Mouse (Mus musculus): ENCODE results near the gene Arhgef28.

Arhgef28 gene

DNA sequence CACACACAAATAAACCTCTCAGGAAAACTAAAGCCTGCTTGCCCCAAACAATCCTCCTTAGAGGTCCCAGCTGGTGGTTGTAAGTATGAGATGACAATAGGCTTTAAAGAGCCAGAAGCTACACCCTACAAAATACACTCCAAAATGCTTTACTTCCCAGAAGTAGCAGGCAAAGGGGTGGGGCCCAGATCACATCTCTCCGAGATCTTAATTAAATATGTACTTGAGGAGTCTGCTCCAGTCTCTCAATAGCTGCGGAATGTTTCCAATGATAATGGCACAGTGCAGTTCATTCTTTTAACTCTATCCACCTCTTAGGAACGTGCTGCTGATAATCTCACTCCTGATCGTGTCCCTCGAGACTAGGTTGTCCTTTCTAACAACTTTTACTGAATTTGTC is 240.2 kb downstream of the Arhgef28 start:
- DNase-seq (ENCODE audit: low spot score in 2 of 2), result no peak

- no peak for DNase-seq (ENCODE audit: low spot score in 2 of 2)
Measured at GRCm38 (mm10) chr13:97964892-97965424, 241.3 kb downstream of the Arhgef28 start.

- no peak for DNase-seq (ENCODE audit: low spot score in 2 of 2)
Measured at GRCm38 (mm10) chr13:97960142-97960541, 246.1 kb downstream of the Arhgef28 start.

- DNase-seq (ENCODE audit: low spot score in 2 of 2), result no peak
Measured at GRCm38 (mm10) chr13:97959394-97959888, 246.8 kb downstream of the Arhgef28 start.

- no peak for DNase-seq (ENCODE audit: low spot score in 2 of 2)
Measured at GRCm38 (mm10) chr13:97955759-97956158, 250.5 kb downstream of the Arhgef28 start.

- no peak for DNase-seq (ENCODE audit: low spot score in 2 of 2)
Measured at GRCm38 (mm10) chr13:97954956-97955496, 251.2 kb downstream of the Arhgef28 start.

- no peak for DNase-seq (ENCODE audit: low spot score in 2 of 2)
Measured at GRCm38 (mm10) chr13:97954051-97954450, 252.2 kb downstream of the Arhgef28 start.

GRCm38 (mm10) chr13:97953526-97953925 is 252.7 kb downstream of the Arhgef28 start:
- no peak for DNase-seq (ENCODE audit: low spot score in 2 of 2)

GRCm38 (mm10) chr13:97948856-97949255 is 257.4 kb downstream of the Arhgef28 start:
- no peak for DNase-seq (ENCODE audit: low spot score in 2 of 2)

- DNase-seq (ENCODE audit: low spot score in 2 of 2), result no peak
Measured at GRCm38 (mm10) chr13:97947598-97947997, 258.6 kb downstream of the Arhgef28 start.

DNA sequence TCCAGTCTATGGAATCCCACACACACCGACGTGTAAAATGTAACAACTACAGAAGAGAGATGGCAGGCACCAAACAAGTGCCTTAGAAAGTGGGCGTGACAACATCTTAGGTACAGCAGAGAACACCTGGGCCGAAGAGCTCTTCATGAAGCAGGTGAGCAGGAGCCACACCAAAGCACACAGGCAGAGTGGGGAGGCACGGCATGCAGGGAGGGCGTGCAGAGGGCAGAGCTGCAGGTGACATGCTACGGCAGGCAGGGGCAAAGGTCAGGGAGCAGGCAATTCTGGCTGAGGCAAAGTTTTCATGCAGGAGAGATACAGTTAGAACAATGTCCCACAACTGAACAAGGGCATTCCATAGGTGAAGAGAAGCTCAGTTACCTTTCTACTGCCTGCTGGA is 259.8 kb downstream of the Arhgef28 start:
- no peak for DNase-seq (ENCODE audit: low spot score in 2 of 2)

DNA sequence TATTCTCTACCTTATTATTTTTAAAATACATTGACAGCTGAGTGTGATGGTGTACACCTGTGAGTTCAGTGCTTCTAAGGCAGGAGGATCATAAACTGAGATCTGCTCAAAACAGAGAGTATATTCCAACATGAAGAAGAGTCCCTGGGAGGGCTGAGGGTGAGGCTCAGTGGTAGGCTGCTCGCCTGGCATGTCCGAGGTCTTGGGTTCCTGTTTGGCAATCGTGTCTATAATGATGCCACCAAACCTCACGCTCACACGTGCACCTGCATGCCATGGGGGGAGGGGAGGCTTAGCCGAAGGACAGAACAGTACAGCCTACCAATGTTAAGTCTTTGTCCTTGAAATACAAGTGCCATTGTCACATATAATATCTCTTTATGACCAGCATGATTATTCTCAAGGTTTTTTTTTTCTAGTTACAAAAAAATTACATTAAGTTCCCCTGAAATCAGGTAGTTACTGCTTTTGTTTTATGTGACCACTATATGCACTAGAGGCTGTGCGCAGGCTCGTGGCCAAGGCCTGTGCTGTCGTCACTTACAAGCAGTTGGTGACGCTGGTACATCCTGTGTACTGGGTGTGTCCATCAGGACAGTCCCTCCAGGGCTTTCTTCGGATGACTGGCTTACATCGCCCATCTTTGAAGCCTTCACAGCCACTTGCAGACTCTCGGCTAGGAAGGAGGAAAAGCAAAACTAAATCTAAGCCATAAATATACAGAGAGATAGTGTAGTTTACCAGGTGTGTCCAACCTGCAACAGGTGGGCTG is 264.1 kb downstream of the Arhgef28 start:
- peak; percentile 15 to 26 for DNase-seq (ENCODE audit: low spot score in 2 of 2)

- peak; percentile 56 to 57 for DNase-seq (ENCODE audit: low spot score in 2 of 2)
Measured at GRCm38 (mm10) chr13:97941099-97941498, 265.1 kb downstream of the Arhgef28 start.

GRCm38 (mm10) chr13:97939433-97940160 is 266.6 kb downstream of the Arhgef28 start:
- peak in 1 of 2 experiments; percentile 8 for DNase-seq (ENCODE audit: low spot score in 2 of 2)

GRCm38 (mm10) chr13:97938596-97939297 is 267.5 kb downstream of the Arhgef28 start:
- DNase-seq (ENCODE audit: low spot score in 2 of 2), result peak; percentile 82 to 86

DNA sequence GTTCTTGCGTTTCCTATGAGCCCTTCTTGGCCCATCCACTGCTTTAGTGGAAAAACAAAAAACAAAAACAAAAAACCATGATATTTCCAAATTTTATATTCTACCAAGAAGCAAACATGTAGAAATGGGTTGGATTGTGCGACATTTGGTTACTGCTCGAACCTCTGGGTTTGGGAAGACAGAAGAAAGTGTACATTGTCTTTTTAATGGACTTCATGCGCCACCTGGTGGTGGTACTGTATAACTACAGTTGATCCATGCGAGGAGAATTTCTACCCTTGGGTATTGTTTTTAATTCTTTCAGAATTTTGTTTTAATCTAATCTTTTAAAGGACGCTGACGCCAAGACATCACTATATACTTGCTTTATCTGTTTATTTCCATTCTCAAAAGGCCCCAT is 268.3 kb downstream of the Arhgef28 start:
- peak in 1 of 2 experiments; percentile 43 for DNase-seq (ENCODE audit: low spot score in 2 of 2)

GRCm38 (mm10) chr13:97928135-97928497 is 278.1 kb downstream of the Arhgef28 start:
- no peak for DNase-seq (ENCODE audit: low spot score in 2 of 2)

DNA sequence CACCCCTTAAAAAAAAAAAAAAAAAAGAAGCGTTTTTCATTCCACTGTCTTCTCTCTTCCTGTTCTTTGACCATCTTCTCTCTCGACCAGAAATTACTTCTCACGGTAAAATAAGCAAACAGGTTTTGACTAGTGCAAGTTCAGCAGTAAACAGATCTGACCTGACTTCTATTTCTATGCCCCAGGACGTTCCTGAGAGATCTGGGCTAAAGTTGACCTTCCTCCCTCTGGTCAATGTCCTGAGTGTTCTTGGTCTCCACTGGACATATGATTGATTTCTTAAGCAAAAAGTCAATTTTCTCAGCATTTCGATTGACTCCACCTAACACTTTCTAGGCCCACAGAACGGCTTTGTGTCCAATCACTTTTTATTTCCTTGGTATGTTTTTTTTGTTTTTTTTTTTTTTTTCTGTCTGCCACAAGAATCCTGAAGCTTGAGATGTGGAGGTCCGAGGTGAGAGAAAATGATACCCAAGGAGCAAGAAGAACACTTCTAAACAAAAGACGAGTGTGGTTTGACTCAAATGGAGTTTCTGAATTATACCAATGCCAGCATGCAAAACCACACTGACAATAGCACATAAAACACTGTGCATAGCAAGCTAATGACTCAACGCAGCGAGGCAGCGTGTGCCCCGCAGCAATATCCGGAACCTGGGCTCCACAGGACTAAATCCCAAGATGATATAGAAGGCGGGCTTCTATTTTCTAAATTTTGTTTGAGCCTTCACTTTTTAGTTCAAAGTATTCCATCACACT is 278.7 kb downstream of the Arhgef28 start:
- DNase-seq (ENCODE audit: low spot score in 2 of 2), result no peak

- DNase-seq (ENCODE audit: low spot score in 2 of 2), result no peak
Measured at GRCm38 (mm10) chr13:97926371-97926770, 279.9 kb downstream of the Arhgef28 start.

DNA sequence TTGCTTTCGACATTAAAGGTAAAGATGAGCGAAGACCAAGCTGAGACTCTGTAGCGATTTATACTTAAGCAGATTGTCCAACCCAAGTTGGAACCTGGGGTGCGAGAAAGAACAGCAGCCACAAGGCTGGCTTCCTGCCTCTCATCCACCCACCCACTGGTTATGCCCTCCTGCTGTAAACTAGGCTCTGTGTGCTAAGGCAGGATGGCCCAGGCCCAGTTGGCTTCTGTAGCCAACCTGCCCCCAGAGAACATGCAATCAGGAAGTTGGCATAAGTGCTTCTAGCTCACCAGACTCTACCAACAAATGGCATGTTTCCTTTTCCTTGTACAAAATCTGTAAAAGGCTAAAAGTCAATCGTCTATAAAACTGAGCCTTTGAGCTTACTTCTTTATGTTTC is 283.2 kb downstream of the Arhgef28 start:
- no peak for DNase-seq (ENCODE audit: low spot score in 2 of 2)

DNA sequence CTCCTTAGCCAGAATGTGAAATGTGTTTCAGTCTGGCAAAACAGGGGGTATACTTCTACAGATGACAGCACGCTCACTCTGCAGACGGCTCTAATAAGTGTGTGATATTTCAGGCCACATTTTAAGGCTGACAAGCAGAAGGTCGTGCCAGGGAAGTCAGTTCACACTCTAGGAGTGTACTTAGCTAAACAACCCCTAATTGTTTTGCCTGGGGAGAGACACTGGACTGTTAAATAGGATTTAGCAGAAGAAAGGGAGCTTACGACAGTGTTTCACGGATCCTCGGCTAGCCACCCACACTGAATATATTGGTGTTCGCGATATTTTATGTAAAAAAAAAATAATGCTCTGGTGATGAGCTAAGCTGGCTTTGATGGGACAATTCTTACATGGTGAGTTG is 286.6 kb downstream of the Arhgef28 start:
- DNase-seq (ENCODE audit: low spot score in 2 of 2), result no peak
